Mouse (Mus musculus) testis, adult 10 weeks (tissue): Measurements from ENCODE around the gene Smpd4. TPM values are rescaled to one million over a fixed set of nuclear protein-coding genes. Genes with fewer than 3 reads are reported as not detected.

Experiments
- polyA plus RNA-seq: library from polyadenylated mRNA; stranded (reverse); fragments of 350-450 nt; fragmentation: Illumina TruSeq; extraction: RNeasy Lipid Tissue Mini Kit (QIAGEN cat#74804); gene quantifications from one replicate; pipeline ENCODE4 v1.2.3, GENCODE M21; 2014; ENCODE audit warnings: low read depth, low replicate concordance

Smpd4 gene
- polyA plus RNA-seq: 70.4 TPM

GRCm38 (mm10) chr16:17619198-17620105 lies at the start of gene Smpd4:
Gene Smpd4 (plus strand): TSS chr16:17619354.

DNA sequence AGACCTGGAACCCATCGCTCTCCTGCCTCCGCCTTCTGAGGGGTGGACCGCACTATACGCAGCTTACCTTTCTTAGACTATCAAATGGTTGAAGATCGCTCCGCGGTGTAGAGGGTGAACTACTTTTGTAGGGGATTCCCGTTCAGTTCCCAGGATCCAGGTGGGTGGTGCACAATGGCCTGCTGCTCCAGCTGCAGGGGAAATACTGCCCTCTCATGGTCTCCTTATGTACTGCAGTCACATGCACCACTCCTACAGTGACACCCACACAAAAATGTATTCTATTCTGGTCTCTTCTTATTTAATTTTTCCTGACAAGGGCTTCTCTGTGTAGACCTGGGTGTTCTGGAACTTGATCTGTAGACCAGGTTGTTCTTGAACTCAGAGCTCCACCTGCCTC lies 36.1 kb upstream of the Smpd4 start, which contains the start of gene Slc7a4:
Slc7a4 (minus strand) TSS at position 151 of the 400 bp plus-strand sequence.

GRCm38 (mm10) chr16:17646310-17647114 lies 27.4 kb downstream of the Smpd4 start, which contains the start of gene Ccdc74a:
Gene Ccdc74a (plus strand): TSS chr16:17646470.

Other genes with a start within 250 kb of the Smpd4 start
- gene Snap29, start 213.4 kb upstream of the Smpd4 start, polyA plus RNA-seq: 51.2 TPM
- 39.1 TPM for gene Pi4ka, start 213.0 kb upstream of the Smpd4 start, polyA plus RNA-seq
- 9.1 TPM for gene Crkl, start 167.4 kb upstream of the Smpd4 start, polyA plus RNA-seq
- 0.34 TPM for gene Aifm3, start 129.7 kb upstream of the Smpd4 start, polyA plus RNA-seq
- gene Lztr1, start 110.7 kb upstream of the Smpd4 start, polyA plus RNA-seq: 7.8 TPM
- gene Thap7, start 88.2 kb upstream of the Smpd4 start, polyA plus RNA-seq: 3.6 TPM
- gene Lrrc74b, start 58.1 kb upstream of the Smpd4 start, polyA plus RNA-seq: 0.31 TPM
- 0.21 TPM for gene P2rx6, start 57.5 kb upstream of the Smpd4 start, polyA plus RNA-seq
- gene Slc7a4, start 36.1 kb upstream of the Smpd4 start, polyA plus RNA-seq: 0.81 TPM
- 18.4 TPM for gene Ccdc74a, start 27.1 kb downstream of the Smpd4 start, polyA plus RNA-seq
- 9.5 TPM for gene Med15, start 113.5 kb downstream of the Smpd4 start, polyA plus RNA-seq
- gene Klhl22, start 140.3 kb downstream of the Smpd4 start, polyA plus RNA-seq: 4.0 TPM
- not detected for gene Scarf2, start 177.9 kb downstream of the Smpd4 start, polyA plus RNA-seq
- gene B830017H08Rik, start 213.8 kb downstream of the Smpd4 start, polyA plus RNA-seq: 1.3 TPM
- gene Car15, start 219.0 kb downstream of the Smpd4 start, polyA plus RNA-seq: 0.80 TPM